Mouse (Mus musculus): ENCODE results near the gene Eid1.

Eid1 gene

DNA sequence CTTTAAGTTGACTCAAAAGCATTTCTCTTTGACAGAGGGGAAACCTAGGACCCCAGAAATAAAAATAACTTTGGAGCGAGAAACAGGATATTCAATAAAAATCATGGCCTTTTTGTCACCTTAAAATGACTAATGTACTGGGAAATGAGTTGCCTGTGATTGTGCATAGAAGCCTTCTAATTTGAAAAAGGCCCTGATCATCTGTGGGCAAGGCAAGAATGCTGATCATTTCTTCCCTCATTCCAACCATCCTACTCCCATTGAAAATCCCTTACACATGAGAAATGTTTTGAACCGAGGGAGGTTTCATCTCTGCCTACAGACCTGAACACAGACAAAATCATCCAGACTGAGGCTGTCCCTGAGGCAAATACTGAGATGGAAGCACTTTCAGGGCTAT lies 30.0 kb downstream of the Eid1 start:
- Histone ChIP-seq H3K36me3 (ENCODE audit: insufficient read depth, low read length) (no peaks in the 10 kb centered on the region), H3K9me3 (ENCODE audit: low read length) (no peaks in the 10 kb centered on the region), H3K4me1 (replicated peaks; ENCODE audit: low read depth, low read length) (peaks cover 33% of the 10 kb centered on the region), H3K27me3 (ENCODE audit: insufficient read depth, low read length) (peaks cover 10% of the 10 kb centered on the region; the same call in 1 of the 2 replicates), H3K4me3 (replicated peaks; ENCODE audit: low read length) (no peak overlapping the region)
- no peak for TF ChIP-seq POU5F1 (IDR thresholded peaks at IDR 0.05; ENCODE audit: borderline replicate concordance, low read length)
- TF ChIP-seq CTCF (conservative IDR thresholded peaks at IDR 0.05; ENCODE audit: low read length) = no peak
- no peak for TF ChIP-seq NANOG (IDR thresholded peaks at IDR 0.05; ENCODE audit: borderline replicate concordance, low read length)

DNA sequence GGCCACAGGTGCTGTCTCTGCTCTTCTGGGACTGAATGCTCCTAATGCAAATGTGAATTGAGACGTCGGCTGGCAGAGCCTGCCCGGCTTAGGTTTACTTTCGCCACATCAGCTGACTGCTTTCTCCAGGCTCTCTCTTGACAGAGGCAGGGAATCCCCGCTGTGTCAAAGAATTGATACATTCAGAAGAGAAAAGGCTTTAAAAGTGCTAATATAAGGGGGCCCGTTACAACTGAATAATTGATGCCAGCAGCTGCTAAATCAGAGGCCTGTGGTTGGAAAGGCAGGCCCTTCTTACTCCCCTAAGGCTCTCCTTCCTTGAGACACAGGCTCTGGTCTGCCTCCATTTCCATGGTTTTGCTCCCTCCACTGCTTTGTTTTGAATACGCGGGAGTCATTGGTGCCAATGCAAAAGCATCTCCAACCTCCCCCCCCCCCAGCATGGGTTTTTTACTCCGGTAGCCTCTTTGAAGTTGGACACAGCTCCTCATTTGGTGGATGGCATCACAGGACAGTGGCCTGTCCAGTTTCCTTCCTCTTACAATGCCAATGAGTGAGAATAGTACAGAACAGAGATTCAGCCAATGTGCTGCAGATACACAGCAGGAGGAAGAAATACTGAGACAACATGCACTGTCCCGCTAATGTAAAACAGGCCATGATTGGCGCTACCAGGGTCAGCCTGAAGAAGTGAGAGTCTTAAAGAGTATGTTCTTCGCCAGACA lies 32.2 kb downstream of the Eid1 start:
- H3K9me3 ChIP-seq (ENCODE audit: low read length) = no peaks in the 10 kb centered on the region
- no peak overlapping the region for H3K4me3 ChIP-seq (replicated peaks; ENCODE audit: low read length)
- no peak for TF ChIP-seq POU5F1 (IDR thresholded peaks at IDR 0.05; ENCODE audit: borderline replicate concordance, low read length)
- no peak for TF ChIP-seq CTCF (conservative IDR thresholded peaks at IDR 0.05; ENCODE audit: low read length)
- TF ChIP-seq NANOG (IDR thresholded peaks at IDR 0.05; ENCODE audit: borderline replicate concordance, low read length) = no peak
- H3K27me3 ChIP-seq (ENCODE audit: insufficient read depth, low read length) = peaks cover 10% of the 10 kb centered on the region; the same call in 1 of the 2 replicates
- peaks cover 36% of the 10 kb centered on the region for H3K4me1 ChIP-seq (replicated peaks; ENCODE audit: low read depth, low read length)
- H3K36me3 ChIP-seq (ENCODE audit: insufficient read depth, low read length) = no peaks in the 10 kb centered on the region

DNA sequence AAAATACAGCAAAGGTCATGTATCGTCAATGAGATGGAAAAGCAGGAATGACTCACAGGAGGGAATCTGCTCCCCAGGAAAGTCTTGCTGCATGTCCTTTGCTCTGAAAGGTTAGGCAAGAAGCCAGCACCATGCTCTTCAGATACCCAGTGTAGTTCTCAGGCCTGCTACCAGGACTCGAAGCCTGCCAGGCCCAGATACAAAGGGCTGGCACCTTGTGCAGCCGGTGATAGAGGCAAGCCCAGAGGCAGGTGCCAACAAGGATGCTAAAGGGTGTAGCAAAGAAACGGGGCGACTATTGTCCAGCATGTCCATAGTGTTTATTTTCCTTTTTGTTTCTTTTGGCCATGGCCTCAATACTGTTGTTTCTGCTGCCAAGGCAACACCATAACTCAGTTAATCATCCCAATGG lies 33.6 kb downstream of the Eid1 start:
- Histone ChIP-seq H3K36me3 (ENCODE audit: insufficient read depth, low read length) (no peaks in the 10 kb centered on the region), H3K27me3 (ENCODE audit: insufficient read depth, low read length) (peaks cover 10% of the 10 kb centered on the region; the same call in 1 of the 2 replicates), H3K4me3 (replicated peaks; ENCODE audit: low read length) (no peak overlapping the region), H3K4me1 (replicated peaks; ENCODE audit: low read depth, low read length) (peaks cover 36% of the 10 kb centered on the region), H3K9me3 (ENCODE audit: low read length) (no peaks in the 10 kb centered on the region)
- TF ChIP-seq POU5F1 (IDR thresholded peaks at IDR 0.05; ENCODE audit: borderline replicate concordance, low read length) (no peak), CTCF (conservative IDR thresholded peaks at IDR 0.05; ENCODE audit: low read length) (no peak), NANOG (IDR thresholded peaks at IDR 0.05; ENCODE audit: borderline replicate concordance, low read length) (no peak)

DNA sequence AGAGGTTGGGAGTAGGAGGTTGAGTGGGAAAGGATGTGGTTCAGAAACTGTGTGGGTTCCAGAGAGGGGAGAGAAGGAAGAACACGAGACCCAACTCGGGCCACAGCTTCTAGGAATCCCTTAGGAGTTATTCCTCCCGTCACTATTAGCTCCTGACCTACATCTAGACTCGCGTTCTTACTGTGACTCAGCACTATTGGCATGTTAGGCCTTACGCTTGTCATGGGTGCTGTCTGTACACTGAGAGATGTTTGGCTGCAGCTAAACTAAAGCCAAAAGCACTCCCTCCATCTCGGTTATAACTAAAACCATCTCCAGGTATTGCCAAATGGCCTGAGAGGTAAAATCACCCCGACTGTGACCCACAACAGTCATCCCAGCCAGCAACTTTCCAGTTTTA lies 43.7 kb downstream of the Eid1 start:
- Histone ChIP-seq H3K4me3 (replicated peaks; ENCODE audit: low read length) (no peak overlapping the region), H3K9me3 (ENCODE audit: low read length) (no peaks in the 10 kb centered on the region), H3K27me3 (ENCODE audit: insufficient read depth, low read length) (peaks cover 38% of the 10 kb centered on the region), H3K4me1 (replicated peaks; ENCODE audit: low read depth, low read length) (peaks cover 15% of the 10 kb centered on the region), H3K36me3 (ENCODE audit: insufficient read depth, low read length) (no peaks in the 10 kb centered on the region)
- TF ChIP-seq POU5F1 (IDR thresholded peaks at IDR 0.05; ENCODE audit: borderline replicate concordance, low read length) = no peak
- no peak for TF ChIP-seq CTCF (conservative IDR thresholded peaks at IDR 0.05; ENCODE audit: low read length)
- TF ChIP-seq NANOG (IDR thresholded peaks at IDR 0.05; ENCODE audit: borderline replicate concordance, low read length) = no peak

DNA sequence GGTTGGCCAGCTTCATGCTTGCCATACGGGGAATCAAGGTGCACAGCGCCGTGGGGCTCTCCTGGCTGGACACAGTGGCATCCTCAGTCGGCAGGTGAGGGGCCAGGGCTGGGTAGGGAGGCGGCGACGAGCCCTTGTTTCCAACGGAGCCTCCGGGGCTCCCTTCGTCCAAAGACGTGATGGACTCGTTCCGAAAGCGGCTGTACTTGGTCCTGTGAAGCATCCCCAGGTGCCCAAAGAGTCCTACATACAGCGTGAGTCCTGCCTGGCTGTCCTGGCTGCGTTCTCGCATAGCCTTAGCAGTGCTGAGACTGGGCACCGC lies 50.2 kb downstream of the Eid1 start:
- Histone ChIP-seq H3K4me3 (replicated peaks; ENCODE audit: low read length) (peak overlapping the region; percentile 72), H3K27me3 (ENCODE audit: insufficient read depth, low read length) (peaks cover 89% of the 10 kb centered on the region), H3K36me3 (ENCODE audit: insufficient read depth, low read length) (no peaks in the 10 kb centered on the region), H3K4me1 (replicated peaks; ENCODE audit: low read depth, low read length) (peaks cover 41% of the 10 kb centered on the region), H3K9me3 (ENCODE audit: low read length) (no peaks in the 10 kb centered on the region)
- no peak for TF ChIP-seq POU5F1 (IDR thresholded peaks at IDR 0.05; ENCODE audit: borderline replicate concordance, low read length)
- TF ChIP-seq CTCF (conservative IDR thresholded peaks at IDR 0.05; ENCODE audit: low read length) = no peak
- TF ChIP-seq NANOG (IDR thresholded peaks at IDR 0.05; ENCODE audit: borderline replicate concordance, low read length) = no peak

DNA sequence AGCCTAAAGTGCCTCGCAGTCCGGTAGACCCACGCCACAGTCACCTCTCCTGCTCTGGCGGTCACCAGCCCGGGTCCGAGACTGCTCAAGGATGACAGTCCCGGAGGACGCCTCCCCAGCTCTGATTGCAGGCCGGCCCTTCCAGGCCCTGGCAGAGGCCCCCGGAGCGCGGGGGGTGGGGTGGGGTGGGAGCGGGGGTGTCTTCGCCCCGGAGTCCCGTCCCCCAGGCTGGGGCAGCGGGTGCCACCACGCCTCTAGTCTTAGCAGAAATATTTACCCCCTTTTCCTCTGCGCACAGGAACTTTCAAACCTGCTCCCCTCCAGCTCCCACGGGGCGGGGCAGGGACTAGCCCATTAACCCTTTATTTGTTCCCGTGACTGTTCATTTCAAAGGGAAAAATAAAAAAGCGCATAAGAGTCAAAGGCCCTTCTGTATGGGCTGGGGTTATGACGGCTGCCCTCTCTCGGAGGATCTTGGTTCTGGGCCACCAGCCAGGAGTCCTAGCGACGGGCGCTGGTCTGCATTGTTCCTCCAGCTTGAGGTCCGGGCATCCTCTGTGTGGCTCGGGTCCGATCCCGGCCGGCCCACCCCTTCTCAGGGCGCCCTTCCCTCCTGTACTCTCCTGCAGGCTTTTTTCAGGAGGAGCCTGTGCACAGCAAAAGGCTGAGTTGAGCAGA lies 50.7 kb downstream of the Eid1 start:
- TF ChIP-seq NANOG (IDR thresholded peaks at IDR 0.05; ENCODE audit: borderline replicate concordance, low read length) (no peak), POU5F1 (IDR thresholded peaks at IDR 0.05; ENCODE audit: borderline replicate concordance, low read length) (no peak), CTCF (conservative IDR thresholded peaks at IDR 0.05; ENCODE audit: low read length) (no peak)
- Histone ChIP-seq H3K4me3 (replicated peaks; ENCODE audit: low read length) (peak overlapping the region; percentile 72), H3K36me3 (ENCODE audit: insufficient read depth, low read length) (no peaks in the 10 kb centered on the region), H3K4me1 (replicated peaks; ENCODE audit: low read depth, low read length) (peaks cover 41% of the 10 kb centered on the region), H3K27me3 (ENCODE audit: insufficient read depth, low read length) (peaks cover 89% of the 10 kb centered on the region), H3K9me3 (ENCODE audit: low read length) (no peaks in the 10 kb centered on the region)

DNA sequence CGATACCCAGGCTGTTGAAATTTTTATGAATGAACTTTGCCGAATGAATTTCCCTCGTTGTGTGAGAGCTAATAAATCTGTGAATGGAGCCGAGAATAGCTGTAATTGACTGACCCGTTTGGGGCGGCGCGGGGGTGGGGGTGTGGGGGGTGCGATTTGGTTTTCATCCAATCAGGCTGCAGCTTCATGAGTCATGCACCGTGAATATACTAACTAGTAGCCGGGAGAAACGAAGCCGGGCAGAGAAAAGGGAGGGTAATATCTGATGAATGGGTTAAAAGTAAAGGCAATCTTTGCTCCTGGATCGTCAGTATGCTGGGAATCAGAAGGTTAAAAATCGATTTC lies 51.2 kb downstream of the Eid1 start, which contains the start of gene Shc4:
Gene Shc4 (minus strand): TSS at position 63 of the 345 bp plus-strand sequence.
- Histone ChIP-seq H3K27me3 (ENCODE audit: insufficient read depth, low read length) (peaks cover 89% of the 10 kb centered on the region), H3K4me1 (replicated peaks; ENCODE audit: low read depth, low read length) (peaks cover 41% of the 10 kb centered on the region), H3K4me3 (replicated peaks; ENCODE audit: low read length) (peak within 1 kb of the TSS; percentile 72), H3K36me3 (ENCODE audit: insufficient read depth, low read length) (no peaks in the 10 kb centered on the region), H3K9me3 (ENCODE audit: low read length) (no peaks in the 10 kb centered on the region)
- TF ChIP-seq NANOG (IDR thresholded peaks at IDR 0.05; ENCODE audit: borderline replicate concordance, low read length) (no peak), POU5F1 (IDR thresholded peaks at IDR 0.05; ENCODE audit: borderline replicate concordance, low read length) (no peak), CTCF (conservative IDR thresholded peaks at IDR 0.05; ENCODE audit: low read length) (no peak)
